Mouse (Mus musculus) adrenal gland, postnatal 10 days (tissue): ENCODE measurements around the gene Hmcn1. TPM values are rescaled to one million over a fixed set of nuclear protein-coding genes. Genes with fewer than 3 reads are reported as not detected.
A peak's percentile ranks its signal among the peaks of the same experiment; 100 is the strongest.

Experiments
- DNase-seq: peaks from one replicate; pipeline ENCODE4 v3.0.0; 2021; ENCODE audit warnings: mixed read lengths
- total RNA-seq, 2 experiments: library from RNA; stranded (reverse); gene quantifications; 2 replicates each; pipeline ENCODE4 v1.2.3; 2021

Hmcn1 gene
- total RNA-seq, 2 experiments from 2014 or later: 5.9 to 11.2 TPM

DNA sequence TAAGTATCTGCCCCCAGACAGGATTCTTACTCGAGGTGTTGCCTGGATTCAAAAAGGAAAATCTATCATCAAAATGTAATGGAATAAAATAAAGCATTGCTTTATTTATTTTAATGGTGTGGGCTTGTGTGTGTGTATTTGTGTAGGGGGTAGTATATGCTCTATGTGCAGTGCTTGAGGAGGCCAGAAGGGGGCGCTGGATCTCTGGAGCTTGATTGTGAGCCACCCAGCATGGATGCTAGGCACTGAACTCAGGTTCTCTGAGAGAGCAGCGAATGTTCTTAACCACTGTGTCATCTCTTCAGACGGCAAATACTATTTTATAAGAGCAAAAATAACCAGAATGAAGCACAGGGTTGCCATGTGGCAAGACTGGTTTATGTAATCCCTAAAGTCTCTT, 360.7 kb downstream of the Hmcn1 start:
- no peak for DNase-seq

- no peak for DNase-seq
Observed at GRCm38 (mm10) chr1:150631856-150632171, 361.4 kb downstream of the Hmcn1 start.

GRCm38 (mm10) chr1:150631035-150631855, 362.0 kb downstream of the Hmcn1 start:
- no peak for DNase-seq

- no peak for DNase-seq
Observed at GRCm38 (mm10) chr1:150623226-150623625, 370.0 kb downstream of the Hmcn1 start.

- no peak for DNase-seq
Observed at GRCm38 (mm10) chr1:150610539-150610938, 382.7 kb downstream of the Hmcn1 start.

- DNase-seq: no peak
Observed at GRCm38 (mm10) chr1:150606173-150606572, 387.1 kb downstream of the Hmcn1 start.

DNA sequence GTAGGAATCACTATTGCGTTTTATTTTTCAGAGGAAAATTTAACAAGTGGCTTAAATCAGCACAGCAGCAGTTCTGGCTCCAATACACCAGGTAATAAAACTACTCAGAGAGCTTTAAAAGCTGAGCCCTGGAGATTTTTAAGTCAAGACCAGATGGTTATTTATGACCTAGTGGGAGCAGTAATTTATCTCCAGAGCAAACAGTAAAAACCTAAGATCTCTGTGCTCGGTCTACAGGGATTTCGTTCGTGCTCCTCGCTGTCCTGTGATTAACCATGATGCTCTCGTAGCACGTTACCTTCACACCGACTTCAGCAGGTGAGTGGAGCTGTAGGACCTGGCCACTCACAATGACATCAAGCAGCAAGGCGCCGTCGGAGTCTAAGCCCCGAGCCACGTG, 399.6 kb downstream of the Hmcn1 start:
- DNase-seq: no peak

GRCm38 (mm10) chr1:150591253-150591652, 402.0 kb downstream of the Hmcn1 start:
- peak; percentile 72 for DNase-seq

DNA sequence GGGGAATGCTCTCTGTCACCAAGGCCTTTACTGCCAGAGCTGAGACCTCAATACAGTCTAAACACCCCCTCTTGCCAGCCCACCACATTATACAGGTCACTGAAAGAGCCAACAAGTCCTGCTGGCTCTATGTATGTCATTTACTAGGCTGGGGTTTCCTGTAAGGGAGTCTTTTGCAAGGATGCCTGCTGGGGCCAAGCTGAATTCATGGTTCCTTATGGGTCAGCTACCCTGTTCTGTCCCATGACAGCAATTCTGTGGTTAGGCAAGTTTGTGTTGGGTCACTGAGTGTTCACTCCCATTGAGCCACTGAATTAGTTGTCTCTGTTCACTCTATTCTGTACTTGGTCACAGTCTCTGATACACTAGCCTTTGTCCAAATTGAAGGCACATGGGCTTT, 405.8 kb downstream of the Hmcn1 start:
- DNase-seq: no peak

- DNase-seq: no peak
Observed at GRCm38 (mm10) chr1:150584477-150584876, 408.8 kb downstream of the Hmcn1 start.

DNA sequence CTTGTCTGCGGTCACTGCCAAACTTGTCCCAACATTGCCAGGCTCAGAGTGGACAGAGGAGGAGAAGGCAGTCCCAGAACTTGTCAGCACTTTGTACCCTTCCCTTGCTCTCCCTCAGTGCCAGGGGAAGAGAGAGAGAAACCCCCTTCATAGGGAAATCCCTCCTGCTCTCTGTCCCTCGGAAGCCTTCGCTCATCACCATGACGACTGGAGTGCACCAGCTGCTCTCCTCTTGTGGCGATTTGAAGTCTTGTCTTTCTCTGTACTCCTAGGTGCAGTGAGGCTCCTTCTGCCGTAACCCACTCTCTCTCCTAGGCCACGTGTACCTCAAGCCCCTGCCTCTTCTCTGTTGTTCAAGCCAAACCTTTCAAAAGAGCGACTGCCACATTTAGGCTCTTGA, 409.5 kb downstream of the Hmcn1 start:
- no peak for DNase-seq

DNA sequence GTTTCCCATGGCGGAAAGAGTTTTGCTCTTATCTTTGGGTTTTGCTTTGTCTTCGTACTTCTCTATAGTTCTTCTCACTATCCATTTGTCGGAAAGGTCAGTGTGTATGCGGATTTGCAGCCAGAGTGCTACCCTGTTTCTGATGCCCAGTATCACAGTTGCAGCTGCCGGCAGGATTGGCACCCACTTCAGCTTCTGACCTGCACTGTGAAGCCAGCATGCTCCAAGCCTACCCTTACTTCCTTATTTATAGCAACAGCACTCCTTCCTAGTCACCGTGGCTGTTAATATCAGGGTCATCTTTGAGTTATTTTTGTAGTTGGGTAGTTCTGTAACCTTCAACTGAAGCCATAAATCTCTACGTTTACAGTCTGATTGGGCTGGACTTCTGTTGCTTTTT, 412.7 kb downstream of the Hmcn1 start:
- no peak for DNase-seq

- no peak for DNase-seq
Observed at GRCm38 (mm10) chr1:150573407-150573806, 419.8 kb downstream of the Hmcn1 start.

DNA sequence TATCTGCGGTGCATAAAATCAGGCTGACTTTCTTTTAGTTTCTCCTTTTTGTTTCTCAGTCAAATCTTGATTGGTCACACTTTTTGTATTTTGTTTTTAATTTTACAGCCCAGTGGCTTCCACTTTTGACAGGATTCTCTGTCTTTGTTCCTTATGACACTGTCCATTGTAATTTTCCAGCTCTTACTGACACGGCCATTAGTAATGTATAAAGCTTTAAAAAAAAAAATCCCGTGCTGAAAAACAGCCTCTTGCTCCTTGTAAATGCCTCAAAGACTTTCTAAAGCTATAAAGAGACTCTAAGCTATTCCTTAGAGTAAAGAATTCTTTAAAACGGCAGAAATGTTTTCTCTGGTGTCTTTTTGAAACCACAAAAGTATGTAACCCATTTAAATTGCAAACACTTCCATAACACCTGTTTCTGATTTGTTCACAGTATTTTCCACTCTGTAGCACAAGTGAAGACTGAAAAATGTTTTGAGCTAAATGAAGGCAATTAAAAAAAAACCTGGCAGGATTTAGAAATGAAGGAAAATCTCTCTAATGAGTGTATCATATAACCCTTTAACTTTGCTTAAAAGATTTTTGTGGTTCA, 422.6 kb downstream of the Hmcn1 start:
- DNase-seq: no peak

GRCm38 (mm10) chr1:150569820-150570543, 423.3 kb downstream of the Hmcn1 start:
- DNase-seq: no peak

DNA sequence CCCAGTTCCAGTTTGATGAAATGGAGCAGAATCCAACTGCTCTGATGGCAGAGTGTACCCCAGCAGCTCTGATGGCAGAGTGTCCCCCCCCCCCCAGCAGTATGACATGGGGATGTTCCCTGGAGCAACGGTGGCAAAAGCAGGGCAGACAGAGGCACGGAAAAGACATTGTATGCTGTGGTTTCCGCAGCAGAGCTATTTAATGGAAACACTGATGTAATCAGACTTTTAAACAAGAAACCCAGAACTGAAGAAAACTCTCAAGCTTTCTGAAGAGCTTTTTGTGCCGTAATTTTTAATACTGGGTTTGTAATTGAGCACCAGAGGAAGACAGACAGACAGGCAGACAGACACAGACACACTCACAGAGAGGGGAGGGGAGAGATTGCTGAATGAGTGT, 426.9 kb downstream of the Hmcn1 start:
- no peak for DNase-seq

GRCm38 (mm10) chr1:150556621-150557020, 436.6 kb downstream of the Hmcn1 start:
- no peak for DNase-seq

- no peak for DNase-seq
Observed at GRCm38 (mm10) chr1:150551390-150551789, 441.8 kb downstream of the Hmcn1 start.

GRCm38 (mm10) chr1:150546463-150546862, 446.8 kb downstream of the Hmcn1 start:
- no peak for DNase-seq

DNA sequence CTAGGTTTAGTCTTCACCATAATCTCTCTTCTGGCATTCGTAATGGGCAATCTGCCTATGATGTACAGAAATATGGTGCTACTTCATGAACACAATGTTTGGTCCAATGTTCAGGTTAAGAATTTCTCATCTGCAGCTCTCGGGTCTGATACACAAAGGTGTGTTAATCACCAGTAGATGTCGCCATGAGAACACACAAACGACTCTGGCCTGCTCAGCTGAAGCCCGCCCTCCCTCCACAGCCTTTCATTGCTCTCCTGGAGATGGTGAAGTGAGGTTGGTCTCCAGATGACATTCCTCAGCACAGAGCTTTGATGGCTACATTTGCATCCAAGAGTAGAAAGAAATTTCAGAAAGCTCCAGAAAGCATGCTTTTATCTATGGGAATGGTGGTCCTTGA, 453.0 kb downstream of the Hmcn1 start:
- peak; percentile 36 for DNase-seq

- DNase-seq: no peak
Observed at GRCm38 (mm10) chr1:150537410-150538128, 455.7 kb downstream of the Hmcn1 start.

DNA sequence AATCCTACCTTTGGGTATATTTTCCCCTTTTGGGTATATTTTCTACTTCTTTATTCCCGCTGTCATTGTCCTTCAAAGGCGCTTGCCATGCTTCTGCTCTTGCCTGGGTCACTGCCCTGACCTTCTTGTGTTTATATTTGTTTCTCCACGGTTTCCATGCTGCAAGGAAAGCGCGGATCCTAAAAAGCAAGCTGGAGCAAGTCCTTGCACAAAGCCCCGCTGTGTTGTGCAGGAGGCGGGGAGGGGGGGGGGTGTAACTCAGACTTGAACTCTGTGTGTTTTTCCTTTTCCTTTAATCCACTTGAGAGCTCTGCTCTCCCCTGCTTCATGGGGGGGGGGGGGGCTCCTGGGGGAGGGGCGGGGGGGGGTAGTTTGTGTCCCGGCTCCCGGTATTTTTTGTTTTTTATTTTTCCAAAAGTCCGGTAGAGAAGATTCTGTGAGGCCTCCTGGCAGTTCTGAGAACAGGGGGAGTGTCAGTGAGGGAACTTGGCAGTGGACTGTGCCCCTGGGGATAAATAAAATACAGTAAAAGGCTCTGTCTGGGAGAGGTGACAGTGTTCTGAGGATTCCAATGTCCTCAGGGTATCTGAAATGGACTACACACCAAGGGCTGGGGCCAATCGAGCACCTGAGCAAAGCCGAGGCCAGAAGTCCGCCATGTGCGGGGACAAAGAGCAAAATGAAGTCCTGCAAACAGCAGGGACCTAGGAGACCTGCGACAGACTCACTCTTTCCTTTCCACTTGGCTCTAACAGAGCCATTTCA, 457.3 kb downstream of the Hmcn1 start:
- peak; percentile 29 for DNase-seq
